26 mouse cellular contexts compared by ENCODE assay signal in genomic region chr7:81022731-81023130, GRCm38 (mm10). TPM values are rescaled to one million over a fixed set of nuclear protein-coding genes. Genes with fewer than 3 reads are reported as not detected.
DNase-seq lines count a peak whose midpoint lies in the region; ATAC-seq and TF ChIP-seq lines count a peak whose summit lies in the region.
"Had no signal": no experiment of that assay in that cellular context is flagged by ENCODE, and none has a peak within 500 bp of the region (broad histone marks: within the 10 kb centered on the region; RNA-seq: fewer than 3 reads in every experiment).

No protein-coding gene starts in this region.

- DNase-seq in liver, embryonic 11.5 days (ENCODE audit: low spot score): no peak
- no peak for DNase-seq in liver
- DNase-seq in liver, embryonic 13.5 days: peak; percentile 37
- DNase-seq in hindbrain, postnatal 0 days (ENCODE audit: low spot score): no peak
- DNase-seq in left cerebral cortex, adult 8-10 months (ENCODE audit: low spot score in 2 of 2): no peak
- DNase-seq in kidney, adult 2 months: no peak
- DNase-seq: adrenal gland, adult 2 months; adrenal gland, postnatal 14 days; cerebellum, adult 2 months; cerebellum, adult 9-11 months; cerebellum, postnatal 25 days; gastrocnemius, postnatal 10 days; gastrocnemius, postnatal 36 days; heart, adult 2 months; heart, postnatal 14 days; heart, postnatal 4 days had no signal

- ATAC-seq in liver, embryonic 11.5 days (replicated peaks; ENCODE audit: low FRiP score): peak; percentile 91
- ATAC-seq in liver, embryonic 13.5 days (ENCODE audit: low read depth): peak; percentile 90
- ATAC-seq in liver, embryonic 16.5 days (ENCODE audit: low read depth): peak; percentile 86
- peak; percentile 59; the same call in 1 of the 2 replicates for ATAC-seq in megakaryocyte-erythroid progenitor cell, adult 5-6 weeks (replicated peaks; ENCODE audit: low FRiP score, low TSS enrichment, poor library complexity, severe bottlenecking)
- ATAC-seq in hindbrain, postnatal 0 days: no peak
- ATAC-seq: forebrain, embryonic 15.5 days; Patski had no signal

- peak overlapping the region; percentile 39 for H3K4me2 ChIP-seq in liver, embryonic 11.5 days
- peak overlapping the region; percentile 42 for H3K4me2 ChIP-seq in liver, embryonic 13.5 days
- peak overlapping the region; percentile 28 for H3K4me2 ChIP-seq in liver, embryonic 16.5 days (ENCODE audit: low read depth, low read length)
- no peak overlapping the region for H3K4me2 ChIP-seq in hindbrain, postnatal 0 days (ENCODE audit: low read depth, low read length)
- H3K4me2 ChIP-seq: embryonic facial prominence, embryonic 12.5 days; embryonic facial prominence, embryonic 15.5 days; forebrain, embryonic 15.5 days; heart, embryonic 13.5 days; hindbrain, embryonic 14.5 days had no signal

- TF ChIP-seq CTCF in hindbrain, postnatal 0 days (IDR thresholded peaks at IDR 0.05; ENCODE audit: low read depth): no peak
- TF ChIP-seq CTCF in kidney, adult 2 months (conservative IDR thresholded peaks at IDR 0.05; ENCODE audit: insufficient read depth, insufficient read length, low read depth, low read length): no peak

- H3K27me3 ChIP-seq in liver, embryonic 11.5 days (replicated peaks; ENCODE audit: control insufficient read depth, insufficient read depth, low read length): no peaks in the 10 kb centered on the region
- H3K27me3 ChIP-seq in liver, embryonic 13.5 days: no peaks in the 10 kb centered on the region
- H3K27me3 ChIP-seq in liver, embryonic 16.5 days (ENCODE audit: control insufficient read depth, insufficient read depth, low read depth, low read length): no peaks in the 10 kb centered on the region
- H3K27me3 ChIP-seq in hindbrain, postnatal 0 days (ENCODE audit: insufficient read depth, low read length): no peaks in the 10 kb centered on the region
- H3K27me3 ChIP-seq in kidney, adult 2 months (replicated peaks; ENCODE audit: control insufficient read depth, insufficient read depth, low read length): no peaks in the 10 kb centered on the region
- H3K27me3 ChIP-seq: embryonic facial prominence, embryonic 12.5 days; embryonic facial prominence, embryonic 15.5 days; forebrain, embryonic 15.5 days; heart, embryonic 13.5 days; Patski had no signal

- H3K36me3 ChIP-seq in liver, embryonic 11.5 days (ENCODE audit: control insufficient read depth, insufficient read depth, low read length): peaks cover 43% of the 10 kb centered on the region
- H3K36me3 ChIP-seq in liver, embryonic 13.5 days: peaks cover 72% of the 10 kb centered on the region
- peaks cover 32% of the 10 kb centered on the region for H3K36me3 ChIP-seq in liver, embryonic 16.5 days (ENCODE audit: control insufficient read depth, insufficient read depth)
- H3K36me3 ChIP-seq in hindbrain, postnatal 0 days (ENCODE audit: insufficient read depth, low read length): peaks cover 24% of the 10 kb centered on the region
- peaks cover 6% of the 10 kb centered on the region for H3K36me3 ChIP-seq in kidney, adult 2 months (ENCODE audit: control insufficient read depth, insufficient read depth, low read length)

- H3K27ac ChIP-seq in liver, embryonic 11.5 days (ENCODE audit: low read depth, low read length): 0 out of 2 replicates have a peak overlapping the region, but pooled peaks have one; percentile 35
- peak overlapping the region; percentile 67 for H3K27ac ChIP-seq in liver, embryonic 13.5 days
- H3K27ac ChIP-seq in liver, embryonic 16.5 days (ENCODE audit: low read length): 0 out of 2 replicates have a peak overlapping the region, but pooled peaks have one; percentile 9
- H3K27ac ChIP-seq in hindbrain, postnatal 0 days: no peak overlapping the region
- no peak overlapping the region for H3K27ac ChIP-seq in kidney, adult 2 months (ENCODE audit: insufficient read depth, low read depth, low read length)
- H3K27ac ChIP-seq: embryonic facial prominence, embryonic 12.5 days; embryonic facial prominence, embryonic 15.5 days; forebrain, embryonic 15.5 days; heart, adult 2 months; heart, embryonic 10.5 days; heart, embryonic 13.5 days; hindbrain, embryonic 14.5 days had no signal

- no peak overlapping the region for H3K9ac ChIP-seq in liver, embryonic 11.5 days (ENCODE audit: low read depth, low read length)
- peak overlapping the region; percentile 30; the same call in 1 of the 2 replicates for H3K9ac ChIP-seq in liver, embryonic 13.5 days
- no peak overlapping the region; the same call in 1 of the 2 replicates for H3K9ac ChIP-seq in liver, embryonic 16.5 days (ENCODE audit: low read depth, low read length)
- no peak overlapping the region for H3K9ac ChIP-seq in hindbrain, postnatal 0 days (replicated peaks; ENCODE audit: low read length)
- H3K9ac ChIP-seq: embryonic facial prominence, embryonic 12.5 days; embryonic facial prominence, embryonic 15.5 days; forebrain, embryonic 15.5 days; heart, embryonic 13.5 days; hindbrain, embryonic 14.5 days had no signal

- no peaks in the 10 kb centered on the region for H3K9me3 ChIP-seq in liver, embryonic 11.5 days (ENCODE audit: control insufficient read depth, low read length)
- no peaks in the 10 kb centered on the region for H3K9me3 ChIP-seq in liver, embryonic 13.5 days (replicated peaks)
- no peaks in the 10 kb centered on the region for H3K9me3 ChIP-seq in liver, embryonic 16.5 days (replicated peaks; ENCODE audit: control insufficient read depth, low read length)
- H3K9me3 ChIP-seq in hindbrain, postnatal 0 days (ENCODE audit: low read length): no peaks in the 10 kb centered on the region
- H3K9me3 ChIP-seq: embryonic facial prominence, embryonic 12.5 days; embryonic facial prominence, embryonic 15.5 days; forebrain, embryonic 15.5 days; heart, embryonic 10.5 days; heart, embryonic 13.5 days had no signal

- no peak for TF ChIP-seq POLR2A in kidney, adult 2 months (IDR thresholded peaks at IDR 0.05; ENCODE audit: low read depth, low read length)

- peaks cover 12% of the 10 kb centered on the region for H3K4me1 ChIP-seq in liver, embryonic 11.5 days (replicated peaks; ENCODE audit: control insufficient read depth, insufficient read depth, low read length)
- H3K4me1 ChIP-seq in liver, embryonic 13.5 days (replicated peaks): peaks cover 35% of the 10 kb centered on the region
- H3K4me1 ChIP-seq in liver, embryonic 16.5 days (ENCODE audit: control insufficient read depth, low read depth, low read length): peaks cover 13% of the 10 kb centered on the region
- H3K4me1 ChIP-seq in hindbrain, postnatal 0 days (ENCODE audit: insufficient read depth, low read length): no peaks in the 10 kb centered on the region
- H3K4me1 ChIP-seq in kidney, adult 2 months (ENCODE audit: control insufficient read depth, insufficient read depth, low read length): peaks cover 3% of the 10 kb centered on the region; the same call in 1 of the 2 replicates
- H3K4me1 ChIP-seq: embryonic facial prominence, embryonic 12.5 days; embryonic facial prominence, embryonic 15.5 days; forebrain, embryonic 15.5 days had no signal

- H3K4me3 ChIP-seq in liver, embryonic 11.5 days (ENCODE audit: low read depth, low read length): no peak overlapping the region
- no peak overlapping the region for H3K4me3 ChIP-seq in liver, embryonic 13.5 days (replicated peaks)
- H3K4me3 ChIP-seq in liver, embryonic 16.5 days (ENCODE audit: low read depth, low read length): no peak overlapping the region
- H3K4me3 ChIP-seq in hindbrain, postnatal 0 days (ENCODE audit: low read length): no peak overlapping the region
- no peak overlapping the region for H3K4me3 ChIP-seq in kidney, adult 2 months (ENCODE audit: insufficient read depth, low read depth, low read length)
- H3K4me3 ChIP-seq: embryonic facial prominence, embryonic 12.5 days; embryonic facial prominence, embryonic 15.5 days; forebrain, embryonic 15.5 days; heart, adult 2 months; heart, embryonic 10.5 days; heart, embryonic 13.5 days had no signal

RNA-seq across cellular contexts. Expression of gene Zfp592, which starts 29.2 kb away (rescaled TPM):
- polyA plus RNA-seq in liver, embryonic 11.5 days (2014; fragmentation: Nextera tagmentation; extraction: Ambion mirVana): 20.9 and 26.2 TPM in 2 replicates
- 6.1 and 6.8 TPM in 2 replicates for polyA plus RNA-seq in liver, embryonic 13.5 days (2015; fragmentation: Nextera tagmentation; extraction: Ambion mirVana)
- 7.1 and 8.1 TPM in 2 replicates for polyA plus RNA-seq in liver, embryonic 16.5 days (2015; fragmentation: Nextera tagmentation; extraction: Ambion mirVana)
- 33.1 and 38.5 TPM in 2 replicates for total RNA-seq in megakaryocyte-erythroid progenitor cell, adult 5-6 weeks (2014; fragmentation: Nextera tagmentation)
- total RNA-seq in megakaryocyte-erythroid progenitor cell, adult 5-6 weeks (2017): 12.5 TPM in 2 replicates
- total RNA-seq in hindbrain, postnatal 0 days (2014; rRNA removed): 30.9 and 47.4 TPM in 2 replicates
- 4.3 TPM in 2 replicates for polyA plus RNA-seq in hindbrain, postnatal 0 days (2015; fragmentation: Nextera tagmentation; extraction: Ambion mirVana)
- total RNA-seq in left cerebral cortex, adult 8-10 months (2022): 10 to 100 TPM; 19.5 to 23.1 (median 21.0) TPM
- polyA plus RNA-seq in kidney, adult 2 months (2012; rRNA removed): 16.9 and 17.4 TPM in 2 replicates

RNA-seq across cellular contexts. Expression of gene Alpk3, which starts 34.7 kb away (rescaled TPM):
- 0.16 and 0.33 TPM in 2 replicates for polyA plus RNA-seq in liver, embryonic 11.5 days (2014; fragmentation: Nextera tagmentation; extraction: Ambion mirVana)
- 0.15 and 0.16 TPM in 2 replicates for polyA plus RNA-seq in liver, embryonic 13.5 days (2015; fragmentation: Nextera tagmentation; extraction: Ambion mirVana)
- polyA plus RNA-seq in liver, embryonic 16.5 days (2015; fragmentation: Nextera tagmentation; extraction: Ambion mirVana): 0.09 and 0.20 TPM in 2 replicates
- total RNA-seq in megakaryocyte-erythroid progenitor cell, adult 5-6 weeks (2014; fragmentation: Nextera tagmentation): 0.07 TPM in 1 of 2 replicates, not detected in the other
- 0.28 TPM in 1 of 2 replicates, not detected in the other for total RNA-seq in megakaryocyte-erythroid progenitor cell, adult 5-6 weeks (2017)
- total RNA-seq in hindbrain, postnatal 0 days (2014; rRNA removed): 0.04 and 0.16 TPM in 2 replicates
- polyA plus RNA-seq in hindbrain, postnatal 0 days (2015; fragmentation: Nextera tagmentation; extraction: Ambion mirVana): 0.13 and 0.16 TPM in 2 replicates
- total RNA-seq in left cerebral cortex, adult 8-10 months (2022): under 1 TPM; 0.48 to 0.95 (median 0.65) TPM
- polyA plus RNA-seq in kidney, adult 2 months (2012; rRNA removed): 0.04 and 0.88 TPM in 2 replicates
- polyA plus RNA-seq: forebrain, embryonic 11.5 days; Patski had no signal

Comparison
In these comparisons a context has a peak if more than half of its experiments do, and no peak if none do; other contexts are left out.
1. H3K27ac ChIP-seq: peak in liver, embryonic 11.5 days (single experiment), liver, embryonic 13.5 days (single experiment) and liver, embryonic 16.5 days (single experiment); none in hindbrain, postnatal 0 days (single experiment) and kidney, adult 2 months (single experiment).